Mouse (Mus musculus) embryonic fibroblast, embryonic 13.5 days (primary cell): Measurements from ENCODE around the gene Cyp2d26.

ENCODE experiments used
- CTCF ChIP-seq: IDR thresholded peaks from 2 replicates; pipeline ENCODE4 v1.5.1; 2011; ENCODE audit warnings: mild to moderate bottlenecking, control low read depth, low read length, moderate library complexity, borderline replicate concordance; ENCODE audit not compliant: insufficient read depth
- POLR2A ChIP-seq: IDR thresholded peaks from 2 replicates; pipeline ENCODE4 v1.6.1; 2011; ENCODE audit warnings: low read depth, mild to moderate bottlenecking, control low read depth, low read length, moderate library complexity

GRCm38 (mm10) chr15:82810556-82810955 lies 16.5 kb upstream of the Cyp2d26 start:
- TF ChIP-seq CTCF: no peak
- no peak for TF ChIP-seq POLR2A
